Mouse (Mus musculus): ENCODE measurements around the gene Rnf144a. TPM values are rescaled to one million over a fixed set of nuclear protein-coding genes. Genes with fewer than 3 reads are reported as not detected.

Gene Rnf144a
- 17.5 and 20.1 TPM in 2 replicates for polyA plus RNA-seq (2015; fragmentation: Nextera tagmentation; extraction: Ambion mirVana)

DNA sequence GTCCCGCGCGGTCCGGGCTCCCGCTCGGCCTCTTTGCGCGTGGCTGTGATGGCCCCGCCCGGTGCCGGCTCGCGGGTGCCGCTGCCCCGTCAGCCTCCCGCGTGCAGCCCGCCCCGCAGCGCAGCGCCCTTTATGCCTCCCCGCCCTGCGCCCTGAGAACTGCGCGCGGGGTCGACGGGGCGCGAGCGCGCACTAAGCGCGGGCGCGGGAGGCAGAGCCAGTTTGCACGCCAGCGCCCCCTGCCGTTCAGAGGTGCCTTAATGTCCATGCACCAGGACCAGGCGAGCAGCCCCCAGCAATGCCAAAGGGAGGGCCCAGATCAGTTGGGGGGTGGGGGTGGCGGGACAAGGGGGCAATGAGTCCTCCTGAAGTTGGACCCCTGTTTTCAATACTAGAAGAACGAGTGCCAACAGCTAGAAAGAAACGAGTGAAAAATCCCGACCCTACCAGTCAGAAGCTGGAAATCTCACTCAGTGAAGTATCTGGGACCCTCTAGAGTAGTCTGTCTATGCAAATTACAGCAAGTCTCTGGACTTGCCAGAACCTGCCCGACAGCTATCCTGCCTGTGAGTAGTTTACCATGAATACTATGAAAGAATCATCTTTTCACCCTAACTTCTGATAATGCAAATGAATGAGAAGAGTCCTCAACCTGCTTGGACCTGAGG, at the start of gene Rnf144a:
Gene Rnf144a, minus strand, starts transcription at position 151 of the 668 bp plus-strand sequence.
- Histone ChIP-seq H3K27me3 (replicated peaks) (no peaks in the 10 kb centered on the region), H3K9me3 (no peaks in the 10 kb centered on the region), H3K27ac (peak within 1 kb of the TSS; percentile 40; the same call in 1 of the 2 replicates), H3K4me1 (replicated peaks) (peaks cover 11% of the 10 kb centered on the region; the same call in 1 of the 2 replicates), H3K36me3 (no peaks in the 10 kb centered on the region), H3K4me3 (replicated peaks) (peak within 1 kb of the TSS; percentile 93), H3K9ac (peak within 1 kb of the TSS; percentile 78), H3K4me2 (replicated peaks) (peak within 1 kb of the TSS; percentile 87)
- peak; percentile 90 for ATAC-seq
- WGBS: 1% methylated on average over 45 of the region's 45 CpGs

DNA sequence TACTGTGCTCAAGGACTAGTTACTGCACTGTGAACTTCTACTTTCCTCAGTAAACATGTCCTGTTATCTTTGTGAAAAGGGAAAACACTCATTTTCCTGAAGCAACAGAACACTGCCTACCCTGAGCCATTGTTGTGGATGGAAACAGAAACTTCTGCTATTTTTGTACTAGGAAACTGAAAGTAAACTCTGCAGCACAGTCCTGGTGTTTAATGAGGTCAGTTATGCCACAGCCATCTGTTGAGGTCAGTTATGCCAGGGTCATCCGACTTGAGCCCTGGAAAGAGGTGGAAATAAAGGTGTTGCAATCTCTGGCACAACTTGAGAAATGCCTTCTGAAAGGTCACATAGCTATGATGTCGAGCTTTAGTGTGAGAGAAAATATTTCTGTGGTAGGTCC, 45.0 kb upstream of the Rnf144a start:
- H3K27ac ChIP-seq: no peak overlapping the region
- 43% methylated on average over 2 of the region's 2 CpGs for WGBS
- no peak for ATAC-seq

DNA sequence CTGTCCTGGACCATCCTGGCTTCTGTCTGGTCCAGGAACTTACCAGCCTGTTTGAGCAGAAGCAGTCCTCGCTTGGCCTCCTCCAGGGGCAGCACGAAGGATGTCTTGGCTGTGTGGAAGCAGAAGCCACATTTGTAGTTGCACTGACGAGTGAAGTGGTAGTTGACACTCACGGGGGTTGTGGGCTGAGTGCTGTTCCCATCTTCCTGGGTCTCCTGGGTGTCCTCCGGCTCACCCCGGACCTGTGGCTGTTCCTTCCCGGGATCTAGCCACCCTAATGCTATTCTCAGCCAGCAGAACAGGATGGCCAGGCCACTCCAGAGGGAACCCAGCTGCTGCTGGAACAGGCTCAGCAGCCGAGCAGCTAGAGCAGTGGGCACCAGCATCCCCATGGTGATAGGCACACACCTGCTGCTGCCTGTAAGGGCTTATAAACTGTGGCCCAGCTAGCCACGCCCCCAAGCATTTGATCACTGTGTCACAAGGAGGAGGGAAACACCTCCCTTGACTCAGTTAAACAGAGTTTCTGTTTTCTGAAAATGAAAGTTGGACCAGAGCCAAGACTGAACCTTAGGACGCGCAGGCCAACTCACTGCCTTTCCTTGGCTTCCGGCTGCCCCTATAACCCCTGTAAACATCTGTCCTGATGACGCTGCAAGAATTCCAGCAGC, 41.1 kb upstream of the Rnf144a start, which contains the start of gene Rsad2:
Gene Rsad2, minus strand, starts transcription at position 425 of the 671 bp plus-strand sequence.
- Histone ChIP-seq H3K27ac (peak within 1 kb of the TSS; percentile 5; the same call in 1 of the 2 replicates), H3K36me3 (no peaks in the 10 kb centered on the region), H3K9ac (no peak within 1 kb of the TSS), H3K4me1 (replicated peaks) (peaks cover 8% of the 10 kb centered on the region), H3K9me3 (no peaks in the 10 kb centered on the region), H3K4me3 (replicated peaks) (no peak within 1 kb of the TSS), H3K27me3 (replicated peaks) (no peaks in the 10 kb centered on the region), H3K4me2 (replicated peaks) (peak within 1 kb of the TSS; percentile 49)
- peak; percentile 92 for ATAC-seq
- 26% methylated on average over 13 of the region's 13 CpGs for WGBS

More for the DNA sequence above, 45.0 kb upstream of the Rnf144a start:
- Histone ChIP-seq H3K4me2 (replicated peaks) (no peak overlapping the region), H3K36me3 (no peaks in the 10 kb centered on the region), H3K4me1 (replicated peaks) (peaks cover 8% of the 10 kb centered on the region), H3K27me3 (replicated peaks) (no peaks in the 10 kb centered on the region), H3K9me3 (no peaks in the 10 kb centered on the region), H3K4me3 (replicated peaks) (no peak overlapping the region), H3K9ac (no peak overlapping the region)

DNA sequence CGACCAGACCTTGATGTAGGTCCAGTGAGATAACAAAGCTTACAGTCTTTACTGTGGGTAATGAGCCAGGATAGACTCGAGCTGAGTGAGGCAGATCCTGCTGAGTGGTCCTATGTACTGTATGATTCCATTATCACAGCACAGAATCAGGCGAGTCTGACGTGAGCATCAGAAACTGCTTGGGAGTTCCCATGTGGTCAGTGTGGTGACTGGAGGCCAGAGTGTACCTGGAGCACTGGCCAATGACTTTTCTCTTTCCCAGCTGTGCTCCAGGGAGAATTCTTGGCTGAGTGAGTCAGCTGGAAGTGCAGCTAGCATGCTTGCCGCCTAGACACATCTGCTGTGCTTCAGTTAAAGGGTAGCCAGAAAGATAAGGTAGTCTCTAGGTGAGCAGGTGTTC, 39.6 kb upstream of the Rnf144a start:
- H3K4me3 ChIP-seq (replicated peaks): no peak overlapping the region
- 52% methylated on average over 5 of the region's 5 CpGs for WGBS
- 0 out of 2 replicates have a peak, but pooled peaks have one; percentile 6 for ATAC-seq
- H3K4me1 ChIP-seq (replicated peaks): peaks cover 8% of the 10 kb centered on the region
- H3K9ac ChIP-seq: no peak overlapping the region
- H3K27me3 ChIP-seq (replicated peaks): no peaks in the 10 kb centered on the region
- no peak overlapping the region for H3K4me2 ChIP-seq (replicated peaks)
- H3K9me3 ChIP-seq: no peaks in the 10 kb centered on the region
- no peak overlapping the region for H3K27ac ChIP-seq
- H3K36me3 ChIP-seq: no peaks in the 10 kb centered on the region

DNA sequence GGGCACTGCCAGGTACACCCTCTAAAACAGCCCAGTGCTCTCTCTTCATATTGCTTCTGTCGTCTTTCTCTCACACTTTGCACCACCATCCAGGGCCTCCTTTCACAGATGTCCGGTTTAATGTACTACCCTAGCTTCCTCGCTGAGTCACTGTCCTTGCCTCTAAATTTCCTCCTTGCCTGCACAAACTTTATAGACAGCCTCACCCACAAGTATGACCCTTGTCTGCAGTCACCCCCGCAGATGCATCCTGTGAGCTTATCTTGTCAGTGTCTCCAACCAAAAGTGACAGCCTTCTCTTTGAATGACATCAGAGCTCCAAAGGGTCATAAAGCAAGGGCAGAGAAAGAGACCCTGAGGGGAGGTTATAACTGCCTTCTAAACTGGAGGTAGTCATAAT, 37.9 kb upstream of the Rnf144a start:
- Histone ChIP-seq H3K4me2 (replicated peaks) (no peak overlapping the region), H3K4me1 (replicated peaks) (peaks cover 8% of the 10 kb centered on the region), H3K9me3 (no peaks in the 10 kb centered on the region), H3K27ac (no peak overlapping the region), H3K4me3 (replicated peaks) (no peak overlapping the region), H3K36me3 (no peaks in the 10 kb centered on the region), H3K27me3 (replicated peaks) (no peaks in the 10 kb centered on the region), H3K9ac (no peak overlapping the region)
- WGBS: 45% methylated on average over 4 of the region's 4 CpGs
- ATAC-seq: no peak

DNA sequence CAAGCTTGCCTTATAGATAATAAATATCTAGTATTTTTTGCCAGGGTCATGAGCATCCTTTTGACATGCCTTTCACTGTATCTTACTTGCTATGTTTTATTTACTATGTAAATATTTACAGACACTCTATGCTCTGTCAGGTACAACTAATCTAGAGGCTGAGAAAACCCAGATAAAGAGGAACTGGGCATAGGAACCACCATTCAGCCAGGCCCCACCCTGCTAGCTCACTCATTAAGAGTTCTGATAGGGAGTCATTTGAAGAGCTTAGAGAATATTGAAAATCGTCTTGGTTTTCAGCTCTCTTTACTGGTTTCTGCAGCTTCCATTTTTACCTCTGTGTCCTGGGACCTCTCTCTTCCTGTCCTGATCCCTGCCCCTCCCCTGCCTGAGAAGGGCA, 36.1 kb upstream of the Rnf144a start:
- 11% methylated on average over 1 of the region's 1 CpGs for WGBS
- no peak overlapping the region for H3K27ac ChIP-seq
- no peak for ATAC-seq
- no peaks in the 10 kb centered on the region for H3K36me3 ChIP-seq
- H3K9me3 ChIP-seq: no peaks in the 10 kb centered on the region
- no peak overlapping the region for H3K9ac ChIP-seq
- no peak overlapping the region for H3K4me3 ChIP-seq (replicated peaks)
- no peak overlapping the region for H3K4me2 ChIP-seq (replicated peaks)
- H3K27me3 ChIP-seq (replicated peaks): no peaks in the 10 kb centered on the region
- H3K4me1 ChIP-seq (replicated peaks): peaks cover 5% of the 10 kb centered on the region

DNA sequence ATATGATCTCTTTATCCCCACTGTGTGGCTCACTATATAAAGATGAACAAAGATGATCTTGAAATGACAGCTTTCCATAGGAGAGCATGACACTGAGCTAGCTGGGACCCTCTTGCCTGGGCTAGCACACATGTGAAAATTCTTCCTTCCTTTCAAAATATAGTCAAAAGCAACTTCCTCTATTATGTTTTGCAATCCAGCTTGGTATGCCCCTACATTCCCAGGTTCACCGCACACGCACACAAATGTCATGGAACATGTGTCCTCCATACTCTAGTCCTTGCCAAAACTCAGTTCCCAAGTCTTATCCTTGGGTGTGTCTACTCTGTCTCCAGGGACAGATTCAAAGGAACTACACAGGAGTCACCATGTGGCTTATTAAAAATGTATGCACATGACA, 34.4 kb upstream of the Rnf144a start:
- no peak for ATAC-seq
- no peak overlapping the region for H3K4me2 ChIP-seq (replicated peaks)
- 99% methylated on average over 2 of the region's 2 CpGs for WGBS

DNA sequence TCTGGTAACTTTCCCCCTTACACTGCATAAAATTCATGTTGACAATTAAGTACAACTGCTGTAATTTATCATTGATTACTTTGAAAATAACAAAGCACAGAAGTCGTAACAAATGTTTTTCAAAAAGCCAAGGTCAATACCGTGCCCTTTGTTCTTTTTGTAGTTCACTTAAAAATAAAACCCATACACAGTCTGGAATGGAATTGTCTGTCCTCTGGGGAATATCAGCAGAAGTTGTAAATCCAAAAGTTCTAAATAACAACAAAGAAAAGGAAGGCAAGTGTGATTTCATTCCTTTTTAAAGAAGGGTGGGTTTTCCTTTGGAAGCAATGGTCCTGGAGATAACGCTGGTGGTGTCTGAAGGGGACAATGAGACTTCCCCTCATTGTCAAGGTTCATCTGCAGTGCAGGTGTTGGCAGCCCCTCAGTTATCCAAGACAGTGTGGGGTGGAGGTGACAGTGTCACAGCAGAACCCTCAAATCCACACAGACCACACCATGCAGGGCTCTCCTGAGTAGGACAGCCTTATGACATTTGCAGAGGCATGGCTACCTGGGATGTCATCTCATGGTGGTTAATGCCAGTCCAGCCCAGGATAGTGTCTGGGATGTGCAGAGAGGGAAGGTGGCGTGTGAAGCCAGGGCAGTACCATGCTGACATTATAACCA, 31.5 kb upstream of the Rnf144a start:
- no peak overlapping the region for H3K4me3 ChIP-seq (replicated peaks)
- no peaks in the 10 kb centered on the region for H3K9me3 ChIP-seq
- ATAC-seq: no peak
- no peak overlapping the region for H3K4me2 ChIP-seq (replicated peaks)
- H3K4me1 ChIP-seq (replicated peaks): no peaks in the 10 kb centered on the region
- H3K9ac ChIP-seq: no peak overlapping the region
- no peaks in the 10 kb centered on the region for H3K36me3 ChIP-seq
- H3K27me3 ChIP-seq (replicated peaks): no peaks in the 10 kb centered on the region
- 76% methylated on average over 4 of the region's 4 CpGs for WGBS
- H3K27ac ChIP-seq: no peak overlapping the region

More for the DNA sequence above, 34.4 kb upstream of the Rnf144a start:
- Histone ChIP-seq H3K27me3 (replicated peaks) (no peaks in the 10 kb centered on the region), H3K36me3 (no peaks in the 10 kb centered on the region), H3K4me1 (replicated peaks) (no peaks in the 10 kb centered on the region), H3K9ac (no peak overlapping the region), H3K4me3 (replicated peaks) (no peak overlapping the region), H3K27ac (no peak overlapping the region), H3K9me3 (no peaks in the 10 kb centered on the region)

DNA sequence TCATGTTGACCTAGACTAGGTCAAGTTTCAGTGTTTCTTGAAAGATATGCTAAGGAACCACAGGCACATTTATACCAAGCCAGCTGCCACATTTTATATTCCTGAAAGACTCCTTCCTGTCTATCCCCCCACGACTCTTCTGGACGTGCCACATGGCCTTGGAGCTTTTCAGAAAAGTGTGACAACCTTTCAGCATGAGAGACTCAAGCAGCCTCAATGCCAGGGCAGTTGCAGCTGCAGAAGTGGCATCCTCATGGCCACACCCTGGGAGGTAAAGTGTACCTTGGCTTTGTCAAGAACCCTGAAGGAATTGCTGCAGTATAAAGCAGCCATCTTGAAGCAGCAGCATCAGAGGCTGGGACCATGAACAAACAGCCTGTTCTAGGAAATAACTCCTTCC, 29.5 kb upstream of the Rnf144a start:
- no peak overlapping the region for H3K4me3 ChIP-seq (replicated peaks)
- no peak overlapping the region for H3K27ac ChIP-seq
- no peaks in the 10 kb centered on the region for H3K36me3 ChIP-seq
- ATAC-seq: no peak
- H3K9me3 ChIP-seq: no peaks in the 10 kb centered on the region
- no peaks in the 10 kb centered on the region for H3K4me1 ChIP-seq (replicated peaks)
- no peaks in the 10 kb centered on the region for H3K27me3 ChIP-seq (replicated peaks)
- no peak overlapping the region for H3K4me2 ChIP-seq (replicated peaks)
- no peak overlapping the region for H3K9ac ChIP-seq
- 75% methylated on average over 2 of the region's 2 CpGs for WGBS

DNA sequence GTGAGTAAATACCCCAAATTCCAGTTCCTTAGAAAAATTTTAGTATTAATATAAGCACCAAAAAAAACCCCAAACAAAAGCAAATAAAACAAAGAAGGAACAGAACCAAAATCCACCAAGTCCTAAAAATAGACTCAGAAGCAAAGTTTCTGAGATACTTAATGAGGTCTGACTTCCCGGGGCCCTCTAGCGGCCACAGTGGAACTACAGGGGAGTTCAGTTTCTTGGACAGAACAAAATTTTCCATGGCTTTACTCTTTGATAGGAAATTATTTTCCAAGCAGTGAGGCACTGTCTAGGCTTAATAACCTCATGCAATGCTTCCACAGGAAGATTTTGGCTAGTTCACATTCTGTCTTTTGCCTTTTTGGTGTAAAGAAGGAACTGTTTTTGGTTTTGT, 29.0 kb upstream of the Rnf144a start:
- no peak overlapping the region for H3K27ac ChIP-seq
- no peak overlapping the region for H3K4me2 ChIP-seq (replicated peaks)
- H3K27me3 ChIP-seq (replicated peaks): no peaks in the 10 kb centered on the region
- ATAC-seq: no peak
- H3K9ac ChIP-seq: no peak overlapping the region
- H3K4me1 ChIP-seq (replicated peaks): 0 out of 2 replicates have a peak, but pooled peaks cover 2% of the 10 kb centered on the region
- H3K36me3 ChIP-seq: no peaks in the 10 kb centered on the region
- no peaks in the 10 kb centered on the region for H3K9me3 ChIP-seq
- no peak overlapping the region for H3K4me3 ChIP-seq (replicated peaks)
- 1% methylated on average over 2 of the region's 2 CpGs for WGBS

DNA sequence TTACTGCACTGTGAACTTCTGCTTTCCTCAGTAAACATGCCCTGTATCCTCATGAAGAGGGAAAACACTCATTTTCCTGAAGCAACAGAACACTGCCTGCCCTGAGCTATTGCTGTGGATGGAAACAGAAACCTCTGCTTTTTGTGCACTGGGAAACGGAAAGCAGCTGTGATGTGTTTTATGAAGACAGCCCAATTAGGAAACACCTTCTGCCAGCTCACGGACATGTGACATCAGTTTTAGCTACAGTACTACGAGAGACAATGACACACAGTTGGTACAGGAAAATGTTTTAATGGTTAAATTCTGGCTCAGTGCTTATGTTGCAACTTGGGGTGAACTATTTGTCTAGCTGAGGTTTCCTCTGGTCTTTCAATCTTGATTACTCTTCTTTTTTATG, 24.3 kb upstream of the Rnf144a start:
- H3K27ac ChIP-seq: no peak overlapping the region
- ATAC-seq: no peak
- WGBS: 40% methylated on average over 3 of the region's 3 CpGs
- H3K9ac ChIP-seq: no peak overlapping the region
- no peaks in the 10 kb centered on the region for H3K36me3 ChIP-seq
- no peaks in the 10 kb centered on the region for H3K9me3 ChIP-seq
- no peak overlapping the region for H3K4me3 ChIP-seq (replicated peaks)
- H3K27me3 ChIP-seq (replicated peaks): no peaks in the 10 kb centered on the region
- H3K4me1 ChIP-seq (replicated peaks): 0 out of 2 replicates have a peak, but pooled peaks cover 2% of the 10 kb centered on the region
- H3K4me2 ChIP-seq (replicated peaks): no peak overlapping the region

DNA sequence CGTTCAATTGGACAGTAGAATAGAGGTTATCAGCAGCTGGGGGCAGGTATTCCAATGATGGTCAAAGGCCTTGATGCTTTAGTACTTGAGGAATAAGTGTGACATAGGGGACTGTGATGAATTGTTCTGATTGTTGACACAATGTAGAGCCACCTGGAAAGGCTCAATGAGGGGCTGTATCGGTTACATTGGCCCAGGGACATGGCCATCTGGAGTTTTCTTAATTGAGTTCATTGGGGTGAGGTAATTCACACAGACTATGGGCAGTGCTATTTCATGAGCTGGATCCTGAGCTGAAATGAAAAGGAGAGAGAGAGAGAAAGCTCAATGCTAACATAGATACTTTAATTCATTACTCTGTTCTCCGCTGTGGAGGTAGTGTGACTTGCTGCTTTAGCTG, 22.9 kb upstream of the Rnf144a start:
- Histone ChIP-seq H3K4me2 (replicated peaks) (no peak overlapping the region), H3K36me3 (no peaks in the 10 kb centered on the region), H3K27me3 (replicated peaks) (no peaks in the 10 kb centered on the region), H3K9ac (no peak overlapping the region), H3K27ac (no peak overlapping the region), H3K4me1 (replicated peaks) (0 out of 2 replicates have a peak, but pooled peaks cover 2% of the 10 kb centered on the region), H3K9me3 (no peaks in the 10 kb centered on the region), H3K4me3 (replicated peaks) (no peak overlapping the region)
- 60% methylated on average over 3 of the region's 3 CpGs for WGBS
- no peak for ATAC-seq

Data from intestine, embryonic 15.5 days (tissue).